Mouse (Mus musculus): ENCODE results near the gene Chrd.

The Chrd gene

DNA sequence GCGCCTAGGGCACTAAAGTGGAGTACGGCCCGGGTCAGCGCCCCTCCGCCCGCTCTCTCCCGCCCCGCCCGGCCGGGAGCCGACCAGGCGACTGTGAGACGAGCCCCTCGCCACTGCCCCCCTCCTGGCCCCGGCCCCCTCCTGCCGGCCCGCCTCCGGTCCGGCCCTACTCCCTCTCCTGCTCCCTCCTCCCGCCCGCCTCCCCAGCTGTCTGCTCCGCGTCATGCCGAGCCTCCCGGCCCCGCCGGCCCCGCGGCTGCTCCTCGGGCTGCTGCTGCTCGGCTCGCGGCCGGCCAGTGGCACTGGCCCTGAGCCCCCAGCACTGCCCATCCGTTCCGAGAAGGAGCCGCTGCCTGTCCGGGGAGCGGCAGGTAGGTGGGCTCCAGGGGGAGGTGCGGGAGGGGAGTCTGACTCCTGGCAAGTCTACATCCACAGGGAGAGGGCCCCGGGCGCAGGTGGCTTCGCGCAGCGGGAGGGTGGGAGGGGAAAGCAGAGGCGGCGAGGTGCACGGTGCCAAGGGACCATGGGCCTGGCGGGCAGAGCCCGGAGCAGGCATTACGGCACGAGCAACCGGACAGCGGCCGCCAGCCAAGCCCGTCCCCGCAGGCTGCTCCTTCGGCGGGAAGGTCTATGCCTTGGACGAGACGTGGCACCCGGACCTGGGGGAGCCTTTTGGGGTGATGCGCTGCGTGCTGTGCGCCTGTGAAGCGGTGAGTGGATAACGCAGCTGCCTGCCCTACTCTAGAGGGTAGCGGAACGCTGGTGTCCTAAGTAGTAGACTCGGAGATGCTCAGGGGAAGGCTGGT, at the start of gene Chrd:
Chrd (plus strand) TSS at position 203 of the 806 bp plus-strand sequence.
- no peak for DNase-seq (ENCODE audit: low read depth in 1 of 2, low spot score in 2 of 2)

DNA sequence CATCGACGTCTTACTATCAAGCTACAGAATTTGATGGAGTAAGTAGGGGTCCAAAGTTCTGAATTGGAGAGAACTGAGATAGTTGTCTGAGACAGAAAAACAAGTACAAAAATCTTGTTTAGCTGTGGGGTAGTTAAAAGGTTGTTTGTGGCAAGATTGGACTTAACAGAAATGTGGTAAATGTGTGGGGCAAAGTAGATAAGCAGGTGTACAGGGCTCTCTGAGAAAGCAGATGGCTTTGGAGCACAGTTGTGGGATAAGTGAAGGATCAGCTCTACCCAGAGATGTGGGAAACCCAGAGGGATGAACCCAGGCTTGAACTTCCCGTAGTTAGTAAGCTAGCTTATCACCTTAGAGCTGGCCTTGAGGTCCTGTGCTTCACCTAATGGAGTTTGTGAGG, 42.2 kb upstream of the Chrd start:
- no peak for DNase-seq (ENCODE audit: low read depth in 1 of 2, low spot score in 2 of 2)

DNA sequence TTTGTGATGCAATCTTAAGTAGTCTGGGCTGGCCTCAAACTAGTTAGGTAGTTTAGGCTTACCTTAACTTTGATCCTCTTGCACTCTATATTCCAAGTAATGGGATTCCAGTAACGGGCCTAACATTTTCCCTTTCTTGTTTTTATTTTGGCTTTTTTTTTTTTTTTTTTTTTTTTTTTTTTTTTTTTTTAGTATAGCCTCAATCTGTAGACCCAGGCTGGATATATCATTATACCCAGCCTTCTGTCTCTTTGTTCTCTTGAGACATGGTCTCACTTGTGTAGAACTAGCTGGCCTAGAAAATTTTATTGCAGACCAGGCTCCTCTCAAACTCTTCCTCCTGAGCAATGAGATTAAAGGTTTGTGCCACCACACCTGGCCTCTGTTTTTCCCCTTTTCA, 41.3 kb upstream of the Chrd start:
- no peak for DNase-seq (ENCODE audit: low read depth in 1 of 2, low spot score in 2 of 2)

DNA sequence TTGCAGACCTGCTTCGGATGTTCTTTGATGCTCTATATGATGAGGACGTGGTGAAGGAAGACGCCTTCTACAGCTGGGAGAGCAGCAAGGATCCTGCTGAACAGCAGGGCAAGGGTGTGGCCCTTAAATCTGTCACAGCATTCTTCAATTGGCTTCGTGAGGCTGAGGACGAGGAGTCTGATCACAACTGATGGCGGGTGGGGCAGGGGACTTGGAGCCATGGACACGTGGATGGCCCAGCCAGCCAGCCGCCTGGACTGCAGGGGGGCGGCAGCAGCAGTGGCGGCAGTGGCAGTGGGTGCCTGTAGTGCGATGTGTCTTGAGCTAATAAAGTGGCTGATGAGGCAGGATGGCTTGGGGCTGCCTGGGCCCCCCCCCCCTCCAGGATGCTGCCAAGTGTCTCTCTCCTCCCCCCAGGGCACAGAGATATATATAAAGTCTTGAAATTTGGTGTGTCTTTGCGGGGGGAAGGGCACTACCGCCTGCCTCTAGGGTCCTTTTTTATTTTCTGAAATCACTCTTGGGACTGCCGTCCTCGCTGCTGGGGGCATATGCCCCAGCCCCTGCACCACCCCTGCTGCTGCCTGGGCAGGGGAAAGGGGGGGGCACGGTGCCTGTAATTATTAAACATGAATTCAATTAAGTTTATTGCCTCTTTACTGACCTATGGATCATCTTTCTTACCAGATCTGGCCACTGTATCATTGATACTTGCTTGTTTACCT, 40.5 kb upstream of the Chrd start:
- DNase-seq (ENCODE audit: low read depth in 1 of 2, low spot score in 2 of 2), result no peak

DNA sequence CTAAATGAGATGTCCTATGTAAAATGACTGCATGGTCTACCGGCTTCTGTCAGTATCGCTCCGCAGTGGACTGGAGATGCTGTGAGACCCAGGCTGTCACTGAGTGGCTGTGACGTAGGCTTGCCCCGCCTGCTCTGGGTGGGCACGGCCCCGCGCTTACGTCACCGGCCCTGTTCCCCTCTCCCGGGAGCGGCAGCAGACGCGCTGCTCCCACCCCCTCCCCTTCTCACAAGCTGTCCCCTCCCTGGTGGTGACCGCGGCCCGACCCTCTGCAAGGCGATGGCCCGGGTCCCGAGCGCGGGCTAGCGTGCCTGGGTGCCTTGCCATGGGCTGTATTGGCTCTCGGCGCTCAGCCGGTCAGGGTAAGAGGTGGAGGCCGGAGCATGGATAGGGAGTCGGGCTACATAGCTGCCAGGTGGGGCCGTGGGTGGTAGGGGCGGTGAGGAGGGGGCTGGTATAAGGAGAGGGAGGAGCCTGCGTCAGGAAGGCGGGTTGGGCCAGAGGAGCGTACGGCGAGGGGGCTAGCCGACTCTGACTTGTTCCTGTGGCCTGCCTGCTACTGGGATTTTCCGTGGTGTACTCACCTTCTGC, 39.7 kb upstream of the Chrd start, which contains the start of gene Fam131a:
Fam131a (plus strand) TSS at position 131 of the 591 bp plus-strand sequence.
- DNase-seq (ENCODE audit: low read depth in 1 of 2, low spot score in 2 of 2), result peak in 1 of 2 experiments; percentile 57

DNA sequence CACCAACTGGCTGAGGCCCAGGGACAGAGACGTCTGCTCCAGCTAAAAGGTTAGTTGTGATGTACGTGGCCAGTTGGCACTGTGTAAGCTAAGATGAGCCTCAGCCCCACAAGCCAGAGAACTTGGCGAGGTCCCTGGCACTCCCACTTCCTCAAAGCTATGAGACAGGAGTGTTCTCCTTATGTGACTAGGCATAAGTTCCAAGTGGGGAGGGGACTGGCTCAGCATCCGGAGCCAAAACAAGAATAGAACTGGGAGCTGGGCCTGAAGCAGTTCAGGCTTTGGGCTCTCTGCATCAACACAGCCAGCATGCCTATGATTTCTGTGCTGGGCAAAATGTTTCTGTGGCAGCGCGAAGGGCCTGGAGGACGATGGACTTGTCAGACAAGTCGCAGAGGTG, 38.1 kb upstream of the Chrd start:
- DNase-seq (ENCODE audit: low read depth in 1 of 2, low spot score in 2 of 2), result no peak

DNA sequence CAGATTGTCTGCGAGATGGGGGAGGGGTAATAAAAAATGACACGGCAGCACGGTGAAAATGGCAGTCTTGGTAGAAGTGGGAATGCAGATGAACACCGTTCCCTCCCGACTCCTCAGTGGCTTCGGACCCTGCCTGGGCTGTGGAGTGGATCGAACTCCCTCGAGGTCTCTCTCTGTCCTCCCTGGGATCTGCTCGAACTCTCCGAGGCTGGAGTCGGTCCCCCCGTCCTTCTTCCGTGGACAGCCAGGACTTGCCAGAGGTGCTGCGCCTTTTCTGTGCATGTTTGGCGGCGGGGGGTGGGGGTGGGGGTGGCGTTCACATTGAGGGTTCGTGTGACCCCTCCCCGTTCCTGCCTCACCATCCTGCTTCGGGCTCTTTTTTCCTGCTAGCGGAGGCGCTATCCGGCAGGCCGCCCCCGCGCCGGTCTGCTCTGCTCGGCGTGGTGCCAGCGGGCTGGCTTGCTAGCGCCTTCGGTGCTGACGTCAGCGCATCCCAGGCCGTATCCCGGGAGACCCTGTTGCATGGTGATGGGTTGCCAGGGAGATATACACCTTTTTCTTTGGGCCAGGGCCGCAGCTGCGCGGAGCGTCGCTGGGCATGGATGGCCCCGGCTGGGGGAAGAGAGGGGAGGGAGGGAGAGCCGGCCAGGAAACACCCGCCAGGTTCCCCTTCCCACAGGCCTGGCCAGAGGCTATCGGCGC, 37.2 kb upstream of the Chrd start:
- DNase-seq (ENCODE audit: low read depth in 1 of 2, low spot score in 2 of 2), result no peak

DNA sequence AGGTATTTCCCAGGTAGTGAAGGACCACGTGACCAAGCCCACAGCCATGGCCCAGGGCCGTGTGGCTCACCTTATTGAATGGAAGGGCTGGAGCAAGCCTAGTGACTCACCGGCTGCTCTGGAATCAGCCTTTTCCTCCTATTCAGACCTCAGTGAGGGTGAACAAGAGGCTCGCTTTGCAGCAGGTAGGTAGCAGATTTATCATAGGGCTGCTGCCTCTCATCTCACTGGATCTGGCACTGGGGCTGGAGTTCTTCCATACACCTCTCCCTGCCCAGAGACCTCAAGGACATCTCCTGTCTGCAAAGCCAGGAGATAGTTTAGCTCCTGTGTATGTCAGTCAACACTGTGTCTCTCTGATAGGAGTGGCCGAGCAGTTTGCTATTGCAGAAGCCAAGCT, 33.7 kb upstream of the Chrd start:
- no peak for DNase-seq (ENCODE audit: low read depth in 1 of 2, low spot score in 2 of 2)

DNA sequence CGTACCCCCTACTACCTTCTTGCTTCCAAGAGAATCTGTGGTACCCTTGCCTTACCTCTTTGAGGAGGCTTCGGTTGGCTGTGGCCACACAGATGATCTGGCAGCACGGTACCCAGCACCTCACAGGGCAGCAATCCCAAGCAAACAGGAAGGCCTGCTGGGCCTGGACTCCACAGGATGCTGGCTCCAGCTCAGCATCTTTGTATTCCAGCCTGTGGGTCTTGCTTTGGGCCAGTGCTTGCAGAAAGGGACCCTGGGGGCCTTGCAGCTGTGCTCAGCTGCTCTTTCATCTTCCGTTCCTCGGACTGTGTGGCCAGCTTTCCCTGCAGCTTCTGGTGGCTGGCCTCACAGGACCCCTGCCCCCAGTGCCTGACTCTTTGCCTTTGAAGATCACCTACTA, 32.9 kb upstream of the Chrd start:
- DNase-seq (ENCODE audit: low read depth in 1 of 2, low spot score in 2 of 2), result no peak

DNA sequence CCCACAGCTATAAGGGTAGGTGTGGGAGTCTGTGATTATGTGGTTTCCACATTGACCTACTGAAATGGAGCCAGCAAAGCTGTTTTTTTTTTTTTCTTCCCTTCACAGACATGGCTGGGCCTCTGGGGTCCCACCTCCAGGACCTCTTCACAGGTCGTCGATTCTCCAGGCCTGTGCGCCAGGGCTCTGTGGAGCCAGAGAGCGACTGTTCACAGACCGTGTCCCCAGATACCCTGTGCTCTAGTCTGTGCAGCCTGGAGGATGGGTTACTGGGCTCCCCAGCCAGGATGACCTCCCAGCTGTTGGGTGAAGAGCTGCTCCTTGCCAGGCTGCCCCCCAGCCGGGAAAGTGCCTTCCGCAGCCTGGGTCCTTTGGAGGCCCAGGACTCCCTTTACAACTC, 31.6 kb upstream of the Chrd start:
- no peak for DNase-seq (ENCODE audit: low read depth in 1 of 2, low spot score in 2 of 2)

DNA sequence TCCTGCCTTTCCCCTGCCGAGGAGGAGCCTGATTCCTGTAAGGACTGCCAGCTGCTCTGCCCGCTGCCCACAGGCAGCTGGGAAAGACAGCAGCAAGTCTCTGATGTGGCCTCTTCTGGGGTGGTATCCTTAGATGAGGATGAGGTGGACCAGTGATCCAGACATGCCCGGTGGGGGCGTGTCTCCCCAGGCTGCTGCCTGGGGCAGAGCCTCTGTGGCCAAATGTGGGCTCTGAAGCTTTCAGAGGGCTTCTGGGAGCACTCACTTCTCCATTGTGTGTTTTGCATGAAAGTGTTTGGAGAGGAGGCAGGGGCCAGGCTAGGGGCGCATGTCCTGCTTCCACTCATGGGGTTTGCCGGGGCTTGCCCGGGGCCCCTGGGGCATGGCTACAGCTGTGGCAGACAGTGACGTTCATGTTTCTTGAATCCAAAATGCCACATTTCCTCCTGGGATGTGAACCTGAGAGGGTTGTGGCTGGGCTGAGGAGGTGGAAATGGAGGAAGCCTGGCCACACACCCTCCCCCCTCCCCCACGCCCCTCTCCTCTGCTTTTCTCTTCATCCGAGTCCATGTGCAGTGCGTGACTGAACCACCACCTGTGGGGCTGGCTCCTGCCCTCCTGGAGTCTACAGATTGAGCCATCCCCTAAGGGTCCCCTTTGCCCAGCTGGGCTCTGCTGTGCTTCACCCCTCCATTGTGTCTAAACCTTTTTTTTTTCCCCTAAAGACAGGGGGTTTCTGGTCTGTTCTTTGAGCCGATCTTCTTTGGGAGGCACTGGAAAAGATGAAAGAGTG, 31.0 kb upstream of the Chrd start:
- no peak for DNase-seq (ENCODE audit: low read depth in 1 of 2, low spot score in 2 of 2)

DNA sequence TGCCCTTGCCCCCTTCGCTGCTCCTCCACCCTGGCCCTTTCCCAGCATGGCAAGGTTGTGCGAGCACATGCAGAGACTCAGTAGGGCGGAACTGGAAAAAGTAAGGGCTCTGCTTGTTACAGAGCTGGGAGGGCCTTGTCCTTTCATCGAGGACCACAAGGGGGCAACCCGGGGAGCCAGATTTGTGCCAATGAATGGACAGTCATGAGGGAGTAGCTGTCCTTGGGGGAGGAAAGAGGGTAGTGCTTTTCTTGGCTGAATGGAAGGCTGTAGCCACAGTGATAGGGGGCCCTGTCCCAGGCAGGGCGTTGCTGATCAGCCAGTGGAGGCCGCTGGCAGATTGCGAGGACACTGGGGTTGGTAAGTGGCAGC, 30.4 kb upstream of the Chrd start:
- DNase-seq (ENCODE audit: low read depth in 1 of 2, low spot score in 2 of 2), result no peak

DNA sequence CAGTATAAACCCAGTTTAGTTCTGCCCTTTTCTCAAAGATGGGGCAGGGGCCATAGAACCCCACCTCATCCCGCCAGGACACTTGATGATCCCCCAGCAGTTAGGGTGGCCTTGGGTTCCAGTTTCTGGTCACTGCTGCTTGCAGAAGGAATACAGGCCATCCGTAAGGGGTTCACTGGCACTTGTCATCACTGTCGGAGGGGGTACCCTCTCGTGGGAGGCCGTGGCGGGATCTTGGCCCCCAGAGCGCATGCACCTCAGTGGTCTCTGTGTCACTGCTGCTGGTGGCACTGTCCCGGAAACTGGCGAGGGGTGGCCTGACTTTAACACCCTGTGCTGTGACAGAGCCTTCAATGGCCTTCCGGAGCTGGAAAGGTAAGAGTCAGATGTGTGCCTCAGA, 29.9 kb upstream of the Chrd start:
- DNase-seq (ENCODE audit: low read depth in 1 of 2, low spot score in 2 of 2), result no peak

DNA sequence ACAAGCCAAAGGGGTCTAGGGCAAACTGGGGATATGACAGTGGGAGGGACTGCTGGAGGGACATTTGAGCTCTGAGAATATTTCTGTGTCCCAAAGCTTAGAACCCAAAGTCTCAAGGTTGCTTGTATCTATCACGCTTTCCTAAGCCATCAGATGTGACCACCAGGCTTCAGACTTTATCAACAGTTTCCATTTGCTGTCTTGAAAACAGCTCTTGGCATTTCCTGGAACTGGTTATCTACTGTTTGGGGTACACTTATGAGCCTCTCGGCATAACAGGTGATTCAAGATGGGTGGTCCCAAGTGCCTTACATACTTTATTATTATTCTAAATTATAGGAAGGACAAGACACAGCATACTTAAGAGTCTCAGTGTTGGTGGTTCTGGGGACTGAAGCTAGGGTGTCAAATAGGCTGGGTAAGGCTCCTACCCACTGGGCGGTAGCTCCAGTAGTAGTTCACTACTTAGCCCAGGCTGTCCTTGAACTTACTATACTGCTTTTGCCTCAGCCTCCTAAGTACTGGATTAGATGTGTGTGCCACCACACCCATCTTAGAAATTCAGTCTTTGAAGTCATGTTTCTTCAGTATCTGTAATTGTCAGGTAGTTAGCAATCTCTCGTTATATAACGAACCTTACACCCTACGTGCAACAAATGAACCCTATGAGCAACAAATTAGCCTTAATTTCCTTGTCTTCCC, 29.1 kb upstream of the Chrd start:
- no peak for DNase-seq (ENCODE audit: low read depth in 1 of 2, low spot score in 2 of 2)

DNA sequence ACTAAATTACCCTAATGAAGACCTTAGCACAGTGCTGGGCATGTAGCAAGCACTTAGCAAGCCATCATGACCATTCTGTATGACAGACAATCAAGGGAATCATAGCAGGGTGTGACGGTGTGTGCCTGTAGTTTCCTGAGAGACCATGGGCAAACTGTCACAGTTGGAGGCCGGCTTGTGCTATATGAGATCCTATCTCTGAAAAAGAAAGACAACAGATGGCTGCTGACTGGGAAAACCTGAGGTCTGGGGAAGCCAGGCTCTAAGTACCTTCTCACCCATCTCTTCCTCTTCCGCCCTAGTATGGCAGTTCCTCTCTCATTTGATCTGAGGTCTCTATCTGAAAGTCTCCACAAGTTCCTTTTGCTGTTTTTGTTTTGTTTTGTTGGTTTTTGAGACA, 27.1 kb upstream of the Chrd start:
- no peak for DNase-seq (ENCODE audit: low read depth in 1 of 2, low spot score in 2 of 2)

DNA sequence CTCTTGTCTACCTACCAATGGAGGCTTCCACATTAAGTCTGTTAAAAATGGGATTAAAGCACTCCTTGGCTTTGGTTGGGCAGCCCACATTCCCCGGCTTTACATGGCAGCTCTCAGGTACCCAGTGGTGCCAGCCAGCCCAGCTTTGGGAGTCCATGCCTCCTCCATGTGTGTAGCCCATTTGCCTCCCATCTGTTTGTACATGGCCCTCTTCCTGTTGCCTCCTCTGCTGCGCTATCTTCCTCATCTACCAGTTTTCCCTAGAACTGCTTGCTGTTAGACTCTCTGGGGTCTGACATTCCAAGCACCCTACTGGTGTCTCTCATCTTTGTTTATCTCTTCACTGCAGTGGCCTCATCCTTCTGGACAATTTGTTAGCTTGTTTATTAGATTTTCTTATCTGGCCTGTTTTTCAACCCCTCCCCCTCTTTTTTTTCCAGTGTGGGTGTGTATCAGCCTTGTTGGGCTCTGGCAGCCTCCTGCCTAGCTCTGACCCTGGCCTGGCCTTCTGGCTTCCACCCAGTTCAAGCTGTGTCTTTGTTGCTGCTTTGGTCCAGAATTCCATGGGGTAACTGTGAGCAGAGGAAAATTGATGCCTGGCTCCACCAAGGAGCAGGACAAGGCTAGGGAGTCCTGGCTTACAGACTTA, 26.4 kb upstream of the Chrd start:
- DNase-seq (ENCODE audit: low read depth in 1 of 2, low spot score in 2 of 2), result no peak

DNA sequence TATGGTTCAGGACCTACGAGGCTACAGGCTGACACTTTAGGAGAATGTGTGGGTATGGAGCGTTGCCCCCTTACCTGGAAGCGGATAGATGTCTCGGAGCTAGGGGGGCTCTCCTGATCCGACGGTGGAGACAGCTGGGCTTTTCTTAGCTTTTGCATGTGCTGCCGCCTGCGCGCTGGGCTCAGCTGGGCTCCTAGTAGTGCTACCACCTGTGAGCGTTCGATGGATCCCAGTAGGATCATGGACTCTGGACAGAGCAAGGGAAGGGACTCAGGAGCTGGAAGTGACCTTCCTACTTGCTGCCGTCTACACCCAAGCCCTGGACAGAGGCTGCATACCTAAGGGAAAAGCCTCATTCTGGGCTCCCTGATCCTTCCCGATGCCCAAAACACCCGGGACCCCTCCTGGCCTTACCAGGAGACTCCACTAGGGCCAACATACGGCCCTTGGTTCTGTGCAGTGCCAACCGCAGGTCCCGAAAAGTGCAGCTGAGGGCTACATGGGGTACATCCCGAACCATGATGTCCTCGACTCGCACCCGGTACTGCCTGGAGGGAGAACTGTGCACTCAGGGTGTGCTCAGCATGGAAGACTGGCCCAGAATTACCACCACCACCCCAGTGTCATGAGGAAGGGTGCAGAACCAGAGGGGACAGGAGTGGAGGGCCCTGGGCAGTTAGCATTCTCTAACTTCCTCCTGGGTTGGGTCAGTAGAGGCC, 24.5 kb upstream of the Chrd start:
- DNase-seq (ENCODE audit: low read depth in 1 of 2, low spot score in 2 of 2), result no peak

DNA sequence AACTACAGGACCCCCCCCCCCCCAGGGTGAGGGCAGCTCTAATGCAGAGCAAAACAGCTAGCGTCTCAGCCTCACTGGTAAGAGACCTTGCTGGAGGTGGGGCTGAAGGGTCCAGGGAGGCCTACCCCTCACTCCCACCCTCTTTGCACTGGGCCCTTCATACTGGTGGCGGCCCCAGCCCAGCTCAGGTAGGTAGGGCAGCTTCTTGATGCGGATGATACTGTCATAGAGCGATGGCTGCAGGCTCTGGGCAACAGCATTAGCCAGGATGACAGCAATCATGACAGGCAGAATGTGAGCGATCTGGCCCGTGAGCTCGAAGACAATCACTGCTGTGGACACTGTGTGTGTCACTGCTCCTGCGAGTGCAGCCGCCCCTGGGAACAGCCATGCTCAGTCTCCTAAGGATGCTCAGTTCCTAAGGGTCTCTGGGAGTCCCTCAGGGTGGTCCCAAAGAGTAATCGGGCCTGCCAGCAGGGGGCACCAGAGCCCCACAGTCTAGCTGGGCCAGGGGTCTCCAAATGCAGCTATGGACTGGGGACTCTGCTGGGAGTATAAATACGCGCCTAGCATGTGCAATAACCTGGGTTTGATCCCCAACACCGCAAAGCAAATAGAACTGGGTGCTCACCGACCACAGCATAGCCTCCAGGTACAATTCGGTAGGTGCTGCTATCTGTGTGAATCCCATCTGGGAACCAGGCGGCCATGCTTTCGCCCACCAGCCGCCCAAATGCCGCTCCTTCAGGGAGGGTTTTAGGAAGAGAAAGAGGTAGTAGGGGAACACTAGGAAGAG, 23.8 kb upstream of the Chrd start:
- DNase-seq (ENCODE audit: low read depth in 1 of 2, low spot score in 2 of 2), result no peak
